Mouse (Mus musculus) stomach, embryonic 16.5 days (tissue): ENCODE data around the gene Gm14851. TPM values are rescaled to one million over a fixed set of nuclear protein-coding genes. Genes with fewer than 3 reads are reported as not detected.
"Not testable (repeated sequence)": the region's sequence is repeated elsewhere in the genome, so short reads cannot be mapped to it uniquely, and the experiment has no call there.

ENCODE experiments used
- ATAC-seq: fragments of 200-750 bp; cut with Nextera tagmentation; 2 replicates; pipeline ENCODE4 v1.8.0; 2017; ENCODE audit warnings: moderate number of reproducible peaks, moderate TSS enrichment; ENCODE audit not compliant: insufficient read depth, low FRiP score
- H3K27ac ChIP-seq: fragments of 300-500 bp; sonication (generic); 2 replicates; pipeline ENCODE4 v1.5.1; 2014; ENCODE audit warnings: low read length
- H3K27me3 ChIP-seq: fragments of 300-500 bp; sonication (generic); 2 replicates; pipeline ENCODE4 v1.6.1; 2014; ENCODE audit warnings: low read length, control low read depth, mixed read lengths; ENCODE audit not compliant: control insufficient read depth, insufficient read depth
- H3K36me3 ChIP-seq: fragments of 300-500 bp; sonication (generic); 2 replicates; pipeline ENCODE4 v1.6.1; 2014; ENCODE audit warnings: low read length; ENCODE audit not compliant: control insufficient read depth, insufficient read depth
- H3K4me1 ChIP-seq: fragments of 300-500 bp; sonication (generic); 2 replicates; pipeline ENCODE4 v1.6.1; 2014; ENCODE audit warnings: low read length, control low read depth, mixed read lengths; ENCODE audit not compliant: control insufficient read depth, insufficient read depth
- H3K4me2 ChIP-seq: fragments of 300-500 bp; sonication (generic); 2 replicates; pipeline ENCODE4 v1.6.1; 2014; ENCODE audit warnings: low read depth, low read length, mixed read lengths
- H3K4me3 ChIP-seq: fragments of 300-500 bp; sonication (generic); replicated peaks from 2 replicates; pipeline ENCODE4 v1.5.1; 2014; ENCODE audit warnings: mild to moderate bottlenecking, low read length
- H3K9ac ChIP-seq: fragments of 300-500 bp; sonication (generic); 2 replicates; pipeline ENCODE4 v1.6.1; 2014; ENCODE audit warnings: low read length
- H3K9me3 ChIP-seq: fragments of 300-500 bp; sonication (generic); replicated peaks from 2 replicates; pipeline ENCODE4 v1.6.1; 2016; ENCODE audit warnings: low read length, control low read depth; ENCODE audit not compliant: control insufficient read depth
- WGBS: fragments of 180-500 bp; shearing (Covaris S2); extraction: QIAGEN DNeasy Blood & Tissue Kit; methylation state at CpG from one replicate; pipeline ENCODE4 v1.1.7; 2014; 5-methylcytosine and 5-hydroxymethylcytosine counted together
- polyA plus RNA-seq: library from polyadenylated mRNA; unstranded; fragments of >200 nt; fragmentation: Nextera tagmentation; extraction: Ambion mirVana; gene quantifications from 2 replicates; pipeline ENCODE4 v1.2.1, GENCODE M21; 2015

The Gm14851 gene
- polyA plus RNA-seq: not detected in 2 replicates

DNA sequence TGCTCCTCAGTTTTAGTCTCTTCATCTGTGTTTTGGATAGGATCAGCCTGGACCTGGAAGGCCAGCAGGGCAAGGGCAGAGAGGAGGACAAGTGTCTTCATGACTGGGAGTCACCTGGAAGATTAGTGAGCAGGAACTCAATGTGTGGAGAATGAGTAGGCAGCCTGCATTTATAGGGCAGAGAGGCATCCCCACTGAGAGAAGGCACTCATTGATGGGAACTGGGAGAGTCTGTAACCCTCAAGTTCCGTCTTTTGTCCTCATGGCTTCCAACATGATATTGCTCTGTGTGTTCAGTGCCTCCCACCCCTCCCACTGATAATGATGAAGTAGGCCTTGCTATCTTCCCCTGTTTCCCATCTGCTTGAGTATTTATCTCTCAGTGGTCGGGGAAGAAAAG, at the start of gene Gm14851:
TSS of gene Gm14851 (minus strand) at position 101 of the 400 bp plus-strand sequence.
- WGBS: no CpG with 5 or more reads among the region's 2 CpGs
- not testable (repeated sequence) for H3K27me3 ChIP-seq

DNA sequence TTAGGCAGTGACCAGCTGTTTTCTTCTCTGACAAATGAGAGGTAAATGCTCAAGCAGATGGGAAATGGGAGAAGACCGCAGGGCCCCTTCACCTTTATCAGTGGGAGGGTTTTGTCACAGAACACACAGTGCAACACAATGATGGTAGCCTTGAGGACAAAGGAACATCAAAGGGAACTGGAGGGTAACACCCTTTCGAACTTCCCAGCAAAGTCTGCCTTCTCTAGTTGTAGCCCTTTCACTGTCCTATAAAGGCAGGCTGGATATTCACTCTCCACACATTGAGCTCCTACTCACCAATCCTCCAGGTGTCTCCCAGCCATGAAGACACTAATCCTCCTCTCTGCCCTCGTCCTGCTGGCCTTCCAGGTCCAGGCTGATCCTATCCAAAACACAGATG, 38.5 kb upstream of the Gm14851 start, which contains the start of gene Defa30:
TSS of gene Defa30 (plus strand) at position 301 of the 400 bp plus-strand sequence.
- H3K27ac ChIP-seq, H3K4me3 ChIP-seq, ATAC-seq, H3K9ac ChIP-seq, H3K4me2 ChIP-seq, H3K36me3 ChIP-seq, H3K27me3 ChIP-seq, H3K9me3 ChIP-seq, H3K4me1 ChIP-seq: not testable (repeated sequence)
- 58% methylated on average over 3 of the region's 3 CpGs for WGBS

More for the DNA sequence above, at the start of gene Gm14851:
- H3K9me3 ChIP-seq, H3K4me3 ChIP-seq, H3K36me3 ChIP-seq, H3K27ac ChIP-seq, ATAC-seq, H3K4me2 ChIP-seq, H3K9ac ChIP-seq, H3K4me1 ChIP-seq: not testable (repeated sequence)

DNA sequence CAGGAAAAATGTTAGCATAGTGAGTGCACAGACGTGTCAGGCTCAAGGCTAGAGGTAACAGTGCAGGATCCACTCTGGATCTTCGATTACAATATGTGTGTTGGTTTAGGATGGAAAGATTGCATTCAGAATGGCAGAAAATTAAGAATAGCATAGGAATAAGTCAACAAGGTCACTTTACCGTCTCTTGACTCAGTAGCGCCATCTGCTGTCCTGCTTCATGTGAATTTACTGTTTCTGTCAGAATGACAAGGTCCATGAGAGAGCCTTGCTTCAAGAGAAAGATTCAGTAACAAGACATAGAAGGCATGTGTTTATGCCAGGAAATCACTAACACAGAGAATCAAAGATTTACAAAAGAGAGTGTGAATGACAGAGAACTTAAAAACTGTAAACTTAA, 2.7 kb downstream of the Gm14851 start:
- Histone ChIP-seq H3K9me3 (no peaks in the 10 kb centered on the region), H3K4me2 (no peak overlapping the region), H3K4me3 (no peak overlapping the region), H3K27ac (no peak overlapping the region), H3K27me3 (no peaks in the 10 kb centered on the region), H3K36me3 (no peaks in the 10 kb centered on the region), H3K9ac (no peak overlapping the region), H3K4me1 (no peaks in the 10 kb centered on the region)
- 37% methylated on average over 4 of the region's 4 CpGs for WGBS
- no peak for ATAC-seq

DNA sequence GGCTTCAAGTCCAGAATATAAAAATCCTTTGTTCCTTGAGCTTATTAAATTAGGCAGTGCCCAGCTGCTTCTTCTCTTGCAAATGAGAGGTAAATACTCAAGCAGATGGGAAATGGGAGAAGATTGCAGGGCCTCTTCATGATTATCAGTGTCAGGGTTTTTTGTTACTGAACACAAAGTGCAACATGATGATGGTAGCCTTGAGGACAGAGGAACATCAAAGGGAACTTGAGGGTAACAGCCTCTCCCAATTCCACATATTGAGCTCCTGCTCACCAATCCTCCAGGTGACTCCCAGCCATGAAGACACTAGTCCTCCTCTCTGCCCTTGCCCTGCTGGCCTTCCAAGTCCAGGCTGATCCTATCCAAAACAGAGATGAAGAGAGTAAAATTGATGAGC, 11.7 kb downstream of the Gm14851 start, which contains the start of gene Defa25:
TSS of gene Defa25 (plus strand) at position 301 of the 400 bp plus-strand sequence.
- not testable (repeated sequence) for H3K27me3 ChIP-seq, H3K4me2 ChIP-seq, H3K4me3 ChIP-seq, H3K27ac ChIP-seq, H3K4me1 ChIP-seq, ATAC-seq, H3K9ac ChIP-seq, H3K36me3 ChIP-seq, H3K9me3 ChIP-seq

DNA sequence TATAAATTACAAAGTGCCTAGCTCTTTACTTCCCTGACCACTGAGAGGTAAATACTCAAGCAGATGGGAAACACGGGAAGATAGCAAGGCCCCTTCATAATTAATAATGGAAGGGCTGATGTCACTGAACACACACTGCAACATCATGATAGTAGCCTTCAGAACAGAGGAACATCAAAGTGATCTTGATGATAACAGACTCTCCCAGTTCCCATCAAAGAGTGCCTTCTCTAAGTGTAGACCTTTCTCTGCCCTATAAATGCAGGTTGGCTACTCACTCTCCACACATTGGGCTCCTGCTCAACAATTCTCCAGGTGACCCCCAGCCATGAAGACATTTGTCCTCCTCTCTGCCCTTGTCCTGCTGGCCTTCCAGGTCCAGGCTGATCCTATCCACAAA, 31.1 kb downstream of the Gm14851 start, which contains the start of gene Defa35:
TSS of gene Defa35 (plus strand) at position 301 of the 400 bp plus-strand sequence.
- H3K4me1 ChIP-seq, H3K27ac ChIP-seq, H3K9ac ChIP-seq, H3K9me3 ChIP-seq, H3K27me3 ChIP-seq, ATAC-seq, H3K36me3 ChIP-seq, H3K4me2 ChIP-seq, H3K4me3 ChIP-seq: not testable (repeated sequence)
- 82% methylated on average over 1 of the region's 1 CpGs for WGBS

DNA sequence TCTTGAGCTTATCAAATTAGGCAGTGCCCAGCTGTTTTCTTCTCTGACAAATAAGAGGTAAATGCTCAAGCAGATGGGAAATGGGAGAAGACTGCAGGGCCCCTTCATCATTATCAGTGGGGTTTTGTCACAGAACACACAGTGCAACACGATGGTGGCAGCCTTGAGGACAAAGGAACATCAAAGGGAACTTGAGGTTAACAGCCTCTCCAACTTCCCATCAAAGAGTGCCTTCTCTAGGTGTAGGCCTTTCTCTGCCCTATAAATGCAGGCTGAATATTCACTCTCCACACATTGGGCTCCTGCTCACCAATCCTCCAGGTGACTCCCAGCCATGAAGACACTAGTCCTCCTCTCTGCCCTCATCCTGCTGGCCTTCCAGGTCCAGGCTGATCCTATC, 41.1 kb downstream of the Gm14851 start, which contains the start of gene Defa23:
TSS of gene Defa23 (plus strand) at position 301 of the 400 bp plus-strand sequence.
- ATAC-seq, H3K4me1 ChIP-seq: not testable (repeated sequence)

More for the DNA sequence above, 41.1 kb downstream of the Gm14851 start, which contains the start of gene Defa23:
- no CpG with 5 or more reads among the region's 1 CpGs for WGBS
- not testable (repeated sequence) for H3K36me3 ChIP-seq, H3K9ac ChIP-seq, H3K4me2 ChIP-seq, H3K9me3 ChIP-seq, H3K27me3 ChIP-seq, H3K27ac ChIP-seq, H3K4me3 ChIP-seq

Other genes starting within 250 kb of the Gm14851 start
- gene Defb33, start 203.4 kb downstream of the Gm14851 start, polyA plus RNA-seq: not detected in 2 replicates
- gene Gm15056, start 193.4 kb downstream of the Gm14851 start, polyA plus RNA-seq: not detected in 2 replicates
- not detected in 2 replicates for gene Gm6040, start 174.0 kb downstream of the Gm14851 start, polyA plus RNA-seq
- gene AY761185, start 151.3 kb downstream of the Gm14851 start, polyA plus RNA-seq: not detected in 2 replicates
- not detected in 2 replicates for gene Defa21, start 70.5 kb downstream of the Gm14851 start, polyA plus RNA-seq
- gene Defa23, start 41.0 kb downstream of the Gm14851 start, polyA plus RNA-seq: not detected in 2 replicates
- not detected in 2 replicates for gene Defa35, start 31.0 kb downstream of the Gm14851 start, polyA plus RNA-seq
- gene Defa25, start 11.6 kb downstream of the Gm14851 start, polyA plus RNA-seq: not detected in 2 replicates
- gene Defa30, start 38.6 kb upstream of the Gm14851 start, polyA plus RNA-seq: not detected in 2 replicates
- not detected in 2 replicates for gene Defa22, start 66.2 kb upstream of the Gm14851 start, polyA plus RNA-seq
- not detected in 2 replicates for gene Defa31, start 95.6 kb upstream of the Gm14851 start, polyA plus RNA-seq
- gene Gm15293, start 105.5 kb upstream of the Gm14851 start, polyA plus RNA-seq: not detected in 2 replicates
- gene Gm15292, start 153.7 kb upstream of the Gm14851 start, polyA plus RNA-seq: not detected in 2 replicates
- not detected in 2 replicates for gene Defa27, start 219.5 kb upstream of the Gm14851 start, polyA plus RNA-seq
- gene Defa29, start 231.0 kb upstream of the Gm14851 start, polyA plus RNA-seq: not detected in 2 replicates